Mouse (Mus musculus): ENCODE data around the gene Adgrl3.

GRCm38 (mm10) chr5:81021331-81021863 lies 1.5 kb downstream of the Adgrl3 start:
- TF ChIP-seq POLR2A (IDR thresholded peaks at IDR 0.05; ENCODE audit: control insufficient read depth, low read depth, low read length) (no peak), CTCF (IDR thresholded peaks at IDR 0.05; ENCODE audit: control insufficient read depth, insufficient read depth, insufficient replicate concordance, low read depth, low read length) (no peak)
